Mouse (Mus musculus) testis, adult 2 months (tissue): ENCODE measurements around the gene A730049H05Rik.

Experiments used
- CTCF ChIP-seq: fragments of 200-500 bp; IDR thresholded peaks from 2 replicates; pipeline ENCODE4 v1.5.1; 2012; ENCODE audit warnings: low read depth, mild to moderate bottlenecking, inconsistent platforms, low read length, moderate library complexity; ENCODE audit not compliant: control insufficient read depth, insufficient read depth, insufficient replicate concordance
- POLR2A ChIP-seq: fragments of 200-500 bp; IDR thresholded peaks from 2 replicates; pipeline ENCODE4 v1.6.1; 2012; ENCODE audit warnings: low read depth, mild to moderate bottlenecking, inconsistent platforms, low read length, moderate library complexity; ENCODE audit not compliant: control insufficient read depth

GRCm38 (mm10) chr6:92811566-92811965 lies 4.7 kb upstream of the A730049H05Rik start:
- TF ChIP-seq POLR2A (no peak), CTCF (no peak)
